Mouse (Mus musculus): ENCODE results near the gene Slc19a1. TPM values are rescaled to one million over a fixed set of nuclear protein-coding genes. Genes with fewer than 3 reads are reported as not detected.

Slc19a1 gene
- polyA plus RNA-seq, 1 experiment from 2014 or later: 48.0 TPM

DNA sequence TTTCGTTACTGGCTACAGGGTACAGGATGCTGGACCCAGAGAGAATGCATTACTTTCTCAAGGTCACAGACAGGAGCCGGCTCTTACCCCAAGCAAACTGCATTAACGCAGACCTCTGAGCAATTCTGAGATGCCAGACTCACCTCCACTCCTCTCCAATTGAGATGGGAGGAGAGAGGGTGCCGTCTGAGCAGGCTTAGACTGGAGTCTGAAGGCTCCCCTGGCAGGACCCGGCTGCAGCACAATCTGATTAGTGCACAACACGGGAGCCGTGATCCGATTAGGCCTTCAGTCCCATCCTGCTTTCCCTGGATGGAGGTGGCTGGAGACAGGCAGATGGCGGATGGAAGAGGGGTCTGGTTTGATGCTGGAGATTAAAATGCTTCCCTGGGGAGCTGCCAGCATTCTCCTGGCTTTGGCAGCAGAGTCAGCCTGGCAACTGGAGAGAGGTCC, 23.9 kb upstream of the Slc19a1 start:
- no peak for TF ChIP-seq CTCF (IDR thresholded peaks at IDR 0.05; ENCODE audit: low read depth)
- Histone ChIP-seq H3K9ac (ENCODE audit: low read depth, low read length) (no peak overlapping the region), H3K9me3 (replicated peaks; ENCODE audit: low read length) (no peaks in the 10 kb centered on the region), H3K27me3 (ENCODE audit: insufficient read depth, low read length) (no peaks in the 10 kb centered on the region), H3K27ac (peak overlapping the region; percentile 44), H3K4me3 (replicated peaks; ENCODE audit: low read depth, low read length) (no peak overlapping the region), H3K4me2 (ENCODE audit: low read length) (no peak overlapping the region), H3K4me1 (replicated peaks; ENCODE audit: insufficient read depth, low read length) (peaks cover 11% of the 10 kb centered on the region), H3K36me3 (ENCODE audit: insufficient read depth, low read length) (no peaks in the 10 kb centered on the region)
- DNase-seq (ENCODE audit: low spot score) (no peak), ATAC-seq (replicated peaks; ENCODE audit: low FRiP score, low read depth) (0 out of 2 replicates have a peak, but pooled peaks have one; percentile 30)
- 26% methylated on average over 9 of the region's 9 CpGs for WGBS

- Histone ChIP-seq H3K9me3 (replicated peaks; ENCODE audit: low read length) (no peaks in the 10 kb centered on the region), H3K9ac (ENCODE audit: low read depth, low read length) (no peak overlapping the region), H3K4me1 (replicated peaks; ENCODE audit: insufficient read depth, low read length) (peaks cover 11% of the 10 kb centered on the region), H3K4me2 (ENCODE audit: low read length) (no peak overlapping the region), H3K4me3 (replicated peaks; ENCODE audit: low read depth, low read length) (no peak overlapping the region), H3K27me3 (ENCODE audit: insufficient read depth, low read length) (no peaks in the 10 kb centered on the region), H3K36me3 (ENCODE audit: insufficient read depth, low read length) (no peaks in the 10 kb centered on the region), H3K27ac (no peak overlapping the region)
- 84% methylated on average over 3 of the region's 3 CpGs for WGBS
- DNase-seq (ENCODE audit: low spot score): no peak
- no peak for TF ChIP-seq CTCF (IDR thresholded peaks at IDR 0.05; ENCODE audit: low read depth)
- ATAC-seq (replicated peaks; ENCODE audit: low FRiP score, low read depth): no peak
Measured at GRCm38 (mm10) chr10:77008698-77009097, 23.3 kb upstream of the Slc19a1 start.

- no peaks in the 10 kb centered on the region for H3K27me3 ChIP-seq (ENCODE audit: insufficient read depth, low read length)
- H3K36me3 ChIP-seq (ENCODE audit: insufficient read depth, low read length): no peaks in the 10 kb centered on the region
- no peak overlapping the region for H3K27ac ChIP-seq
- peaks cover 11% of the 10 kb centered on the region for H3K4me1 ChIP-seq (replicated peaks; ENCODE audit: insufficient read depth, low read length)
- H3K4me3 ChIP-seq (replicated peaks; ENCODE audit: low read depth, low read length): no peak overlapping the region
- DNase-seq (ENCODE audit: low spot score) (no peak), ATAC-seq (replicated peaks; ENCODE audit: low FRiP score, low read depth) (0 out of 2 replicates have a peak, but pooled peaks have one; percentile 14)
- no peak for TF ChIP-seq CTCF (IDR thresholded peaks at IDR 0.05; ENCODE audit: low read depth)
- no peak overlapping the region for H3K9ac ChIP-seq (ENCODE audit: low read depth, low read length)
- H3K9me3 ChIP-seq (replicated peaks; ENCODE audit: low read length): no peaks in the 10 kb centered on the region
- WGBS: 71% methylated on average over 4 of the region's 4 CpGs
- no peak overlapping the region for H3K4me2 ChIP-seq (ENCODE audit: low read length)
Measured at GRCm38 (mm10) chr10:77011681-77012080, 20.4 kb upstream of the Slc19a1 start.

DNA sequence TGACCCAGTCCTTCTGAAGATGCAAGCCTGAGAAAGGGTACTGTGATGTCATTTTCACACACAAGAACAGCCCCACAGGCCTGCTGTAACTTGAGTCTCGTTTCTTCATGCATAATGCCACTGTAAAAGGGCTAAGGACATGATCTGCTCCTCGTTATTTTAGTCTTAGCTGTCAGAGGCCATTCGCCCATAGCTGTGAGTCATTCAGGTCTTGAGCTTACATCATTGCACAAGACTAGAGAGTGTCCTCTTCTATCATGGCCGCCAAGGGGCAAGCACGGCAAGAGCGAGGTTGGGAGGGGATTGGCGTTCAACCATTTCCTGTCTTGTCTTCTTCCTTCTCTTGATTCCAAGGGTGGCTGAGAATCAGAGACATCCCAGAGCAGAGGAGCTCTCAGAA, 16.0 kb upstream of the Slc19a1 start:
- Histone ChIP-seq H3K27me3 (ENCODE audit: insufficient read depth, low read length) (no peaks in the 10 kb centered on the region), H3K9ac (ENCODE audit: low read depth, low read length) (no peak overlapping the region), H3K4me3 (replicated peaks; ENCODE audit: low read depth, low read length) (no peak overlapping the region), H3K4me2 (ENCODE audit: low read length) (no peak overlapping the region), H3K36me3 (ENCODE audit: insufficient read depth, low read length) (no peaks in the 10 kb centered on the region), H3K9me3 (replicated peaks; ENCODE audit: low read length) (no peaks in the 10 kb centered on the region), H3K27ac (no peak overlapping the region), H3K4me1 (replicated peaks; ENCODE audit: insufficient read depth, low read length) (no peaks in the 10 kb centered on the region)
- no peak for TF ChIP-seq CTCF (IDR thresholded peaks at IDR 0.05; ENCODE audit: low read depth)
- no peak for DNase-seq (ENCODE audit: low spot score)
- 71% methylated on average over 7 of the region's 7 CpGs for WGBS
- no peak for ATAC-seq (replicated peaks; ENCODE audit: low FRiP score, low read depth)

GRCm38 (mm10) chr10:77016499-77016898, 15.5 kb upstream of the Slc19a1 start:
- 0 out of 2 replicates have a peak, but pooled peaks have one; percentile 29 for ATAC-seq (replicated peaks; ENCODE audit: low FRiP score, low read depth)
- no peak overlapping the region for H3K4me2 ChIP-seq (ENCODE audit: low read length)
- WGBS: 25% methylated on average over 8 of the region's 8 CpGs

GRCm38 (mm10) chr10:77017061-77017460, 15.0 kb upstream of the Slc19a1 start:
- no peaks in the 10 kb centered on the region for H3K27me3 ChIP-seq (ENCODE audit: insufficient read depth, low read length)
- 69% methylated on average over 2 of the region's 2 CpGs for WGBS
- TF ChIP-seq CTCF (IDR thresholded peaks at IDR 0.05; ENCODE audit: low read depth): no peak

More at GRCm38 (mm10) chr10:77016499-77016898, 15.5 kb upstream of the Slc19a1 start:
- H3K27ac ChIP-seq: no peak overlapping the region
- H3K9me3 ChIP-seq (replicated peaks; ENCODE audit: low read length): no peaks in the 10 kb centered on the region
- no peak overlapping the region for H3K9ac ChIP-seq (ENCODE audit: low read depth, low read length)
- H3K27me3 ChIP-seq (ENCODE audit: insufficient read depth, low read length): no peaks in the 10 kb centered on the region
- H3K4me3 ChIP-seq (replicated peaks; ENCODE audit: low read depth, low read length): no peak overlapping the region
- no peaks in the 10 kb centered on the region for H3K36me3 ChIP-seq (ENCODE audit: insufficient read depth, low read length)
- DNase-seq (ENCODE audit: low spot score): no peak
- no peaks in the 10 kb centered on the region; the same call in 1 of the 2 replicates for H3K4me1 ChIP-seq (replicated peaks; ENCODE audit: insufficient read depth, low read length)
- TF ChIP-seq CTCF (IDR thresholded peaks at IDR 0.05; ENCODE audit: low read depth): no peak

DNA sequence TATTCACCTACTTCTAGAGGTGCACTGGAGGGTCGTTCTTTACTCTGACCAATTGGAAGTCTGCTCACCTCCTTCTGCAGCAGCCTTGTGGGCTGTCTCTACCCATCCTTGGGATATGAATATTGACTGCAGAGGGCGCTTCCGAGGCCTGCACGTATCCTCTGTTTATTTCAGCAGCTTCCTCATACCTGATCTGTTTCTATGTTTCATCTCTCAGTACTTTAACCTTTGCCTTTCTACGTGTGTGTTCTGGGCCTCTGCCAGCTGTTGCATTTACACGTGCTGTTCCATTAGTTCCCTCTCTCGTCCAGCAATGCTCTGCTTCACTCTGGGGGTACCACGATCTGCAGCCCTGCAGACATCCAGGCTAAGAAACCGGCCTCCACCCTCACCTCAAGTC, 14.4 kb upstream of the Slc19a1 start:
- DNase-seq (ENCODE audit: low spot score): no peak

More at GRCm38 (mm10) chr10:77017061-77017460, 15.0 kb upstream of the Slc19a1 start:
- H3K4me2 ChIP-seq (ENCODE audit: low read length): no peak overlapping the region
- no peak overlapping the region for H3K4me3 ChIP-seq (replicated peaks; ENCODE audit: low read depth, low read length)
- DNase-seq (ENCODE audit: low spot score) (no peak), ATAC-seq (replicated peaks; ENCODE audit: low FRiP score, low read depth) (no peak)
- H3K27ac ChIP-seq: no peak overlapping the region
- no peaks in the 10 kb centered on the region for H3K36me3 ChIP-seq (ENCODE audit: insufficient read depth, low read length)
- H3K4me1 ChIP-seq (replicated peaks; ENCODE audit: insufficient read depth, low read length): no peaks in the 10 kb centered on the region; the same call in 1 of the 2 replicates
- no peak overlapping the region for H3K9ac ChIP-seq (ENCODE audit: low read depth, low read length)
- H3K9me3 ChIP-seq (replicated peaks; ENCODE audit: low read length): no peaks in the 10 kb centered on the region

More for the DNA sequence above, 14.4 kb upstream of the Slc19a1 start:
- Histone ChIP-seq H3K27me3 (ENCODE audit: insufficient read depth, low read length) (no peaks in the 10 kb centered on the region), H3K4me3 (replicated peaks; ENCODE audit: low read depth, low read length) (no peak overlapping the region), H3K9me3 (replicated peaks; ENCODE audit: low read length) (no peaks in the 10 kb centered on the region), H3K4me2 (ENCODE audit: low read length) (no peak overlapping the region), H3K9ac (ENCODE audit: low read depth, low read length) (no peak overlapping the region), H3K36me3 (ENCODE audit: insufficient read depth, low read length) (no peaks in the 10 kb centered on the region), H3K27ac (no peak overlapping the region), H3K4me1 (replicated peaks; ENCODE audit: insufficient read depth, low read length) (no peaks in the 10 kb centered on the region; the same call in 1 of the 2 replicates)
- 65% methylated on average over 9 of the region's 9 CpGs for WGBS
- TF ChIP-seq CTCF (IDR thresholded peaks at IDR 0.05; ENCODE audit: low read depth): 0 out of 2 replicates have a peak, but pooled peaks have one; percentile 2
- no peak for ATAC-seq (replicated peaks; ENCODE audit: low FRiP score, low read depth)
